Mouse (Mus musculus): ENCODE measurements at regions not wholly inside any gene's neighbourhood (a gene's known extent, or its start where the extent isn't known, plus 50 kb on each side); places are given as distances from the start of the nearest gene placed in this dataset.
A peak's percentile ranks its signal among the peaks of the same experiment; 100 is the strongest.

DNA sequence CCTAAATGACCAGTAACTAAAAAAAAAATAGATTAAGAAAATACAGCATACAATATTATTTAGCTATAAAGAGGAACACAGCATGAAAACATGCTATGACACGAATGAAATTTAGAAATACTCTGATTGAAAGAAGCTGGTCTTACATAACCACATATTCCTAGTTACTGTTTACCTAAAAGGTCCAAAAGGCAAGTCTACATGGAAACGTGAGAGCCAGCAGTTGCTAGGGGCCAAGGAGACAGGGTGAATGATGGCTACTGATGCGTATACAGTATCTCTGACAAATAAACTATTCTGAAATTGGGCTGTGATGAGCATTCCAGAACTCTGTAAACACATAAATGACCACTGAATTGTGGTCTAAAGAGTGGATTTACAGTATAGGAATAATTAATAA is 194.5 kb upstream of the Zbtb20 start:
- no peak for DNase-seq (ENCODE audit: extremely low read depth, low read depth)

- no peak for DNase-seq (ENCODE audit: extremely low read depth, low read depth)
These were observed 198.5 kb upstream of the Zbtb20 start for GRCm38 (mm10) chr16:42677211-42677610.

DNA sequence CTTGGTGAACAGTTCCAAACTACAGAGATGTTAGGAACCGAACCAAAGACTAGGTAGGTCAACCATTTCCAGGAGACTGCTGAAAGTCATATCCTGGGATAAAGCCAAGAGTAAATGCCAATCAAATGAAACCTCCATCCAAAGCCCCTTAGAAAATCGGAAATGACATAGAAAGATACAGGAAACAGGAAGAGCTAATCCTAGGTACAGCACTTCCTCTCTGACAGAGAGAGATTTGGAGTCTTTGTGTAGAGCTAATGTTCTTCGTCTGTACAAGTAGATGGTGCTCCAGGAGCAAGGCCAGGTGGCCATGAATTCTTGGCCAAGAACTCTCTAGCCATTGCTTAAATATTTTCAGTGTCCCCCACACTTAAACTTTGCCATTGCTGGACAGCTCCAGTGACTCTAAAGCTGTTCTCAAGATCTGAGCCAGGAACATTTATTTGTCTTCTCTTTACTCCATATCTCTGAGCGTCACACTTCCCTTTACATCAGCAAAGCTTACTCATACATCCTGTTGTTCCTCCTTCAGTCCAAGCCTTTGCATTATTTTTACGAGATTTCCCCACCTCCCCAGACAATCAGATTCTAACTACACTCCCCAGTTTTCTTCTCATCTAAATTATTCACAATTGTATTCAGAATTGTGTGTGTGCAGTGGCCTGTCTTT is 199.1 kb upstream of the Zbtb20 start:
- peak; percentile 19 for DNase-seq (ENCODE audit: extremely low read depth, low read depth)

GRCm38 (mm10) chr16:42675031-42675430 is 200.7 kb upstream of the Zbtb20 start:
- DNase-seq (ENCODE audit: extremely low read depth, low read depth): no peak

DNA sequence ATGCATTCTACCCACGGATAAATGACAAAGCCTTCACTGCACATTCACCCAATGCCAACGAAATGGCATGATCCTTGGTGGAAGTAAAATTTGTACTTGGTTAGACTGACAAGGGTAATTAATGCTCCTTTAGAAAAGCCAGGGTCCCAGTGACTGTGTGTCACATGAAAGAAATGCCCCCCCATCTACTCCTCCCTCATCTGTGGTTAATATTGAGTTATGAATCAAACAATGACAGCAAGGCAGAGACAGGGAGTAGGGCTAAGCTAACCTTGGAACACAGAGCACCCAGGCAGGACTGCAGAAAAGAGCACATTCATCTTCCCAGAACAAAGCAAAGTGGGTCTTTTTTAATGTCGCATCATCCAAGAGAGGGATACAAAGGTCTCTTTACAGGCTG is 209.1 kb upstream of the Zbtb20 start:
- DNase-seq (ENCODE audit: extremely low read depth, low read depth): no peak

DNA sequence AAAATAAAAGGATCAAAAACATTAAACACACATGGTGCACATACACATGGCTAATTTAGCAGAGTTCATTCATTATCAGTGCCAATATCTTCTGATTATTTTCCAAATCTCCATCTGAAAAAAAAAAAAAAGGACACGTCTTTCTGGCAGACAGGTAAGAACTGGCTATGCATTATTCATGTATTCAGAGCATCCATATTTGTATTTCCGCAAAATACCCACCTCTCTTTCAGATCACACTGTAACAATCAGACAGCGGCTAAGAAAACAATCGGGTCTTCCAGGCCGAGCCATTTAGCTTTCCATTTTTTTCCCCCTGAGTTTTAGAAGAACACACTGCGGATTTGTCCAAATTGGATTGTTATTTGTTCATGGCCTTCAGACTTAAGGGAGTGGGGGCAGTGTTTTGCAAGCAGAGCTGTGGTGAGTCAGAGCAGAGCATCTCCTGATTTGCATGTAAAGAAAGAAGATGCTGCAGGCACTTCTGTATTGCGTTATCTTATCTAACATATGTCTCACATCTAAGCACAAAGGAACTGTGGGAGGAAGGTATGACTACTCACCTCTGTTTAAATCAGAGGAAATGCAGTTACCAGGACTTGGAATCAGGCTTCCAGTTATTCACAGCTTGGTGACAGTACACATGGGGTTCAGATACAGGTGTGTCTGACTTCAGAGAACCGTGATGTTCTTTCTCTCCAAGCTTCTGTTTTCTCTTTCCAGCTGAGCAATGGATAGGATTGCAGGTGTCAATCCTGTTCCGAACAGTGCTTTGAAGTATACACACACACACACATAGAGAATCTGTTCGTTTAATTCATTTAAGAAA is 223.6 kb upstream of the Zbtb20 start:
- no peak for DNase-seq (ENCODE audit: extremely low read depth, low read depth)

GRCm38 (mm10) chr16:42649767-42650166 is 225.9 kb upstream of the Zbtb20 start:
- no peak for DNase-seq (ENCODE audit: extremely low read depth, low read depth)

DNA sequence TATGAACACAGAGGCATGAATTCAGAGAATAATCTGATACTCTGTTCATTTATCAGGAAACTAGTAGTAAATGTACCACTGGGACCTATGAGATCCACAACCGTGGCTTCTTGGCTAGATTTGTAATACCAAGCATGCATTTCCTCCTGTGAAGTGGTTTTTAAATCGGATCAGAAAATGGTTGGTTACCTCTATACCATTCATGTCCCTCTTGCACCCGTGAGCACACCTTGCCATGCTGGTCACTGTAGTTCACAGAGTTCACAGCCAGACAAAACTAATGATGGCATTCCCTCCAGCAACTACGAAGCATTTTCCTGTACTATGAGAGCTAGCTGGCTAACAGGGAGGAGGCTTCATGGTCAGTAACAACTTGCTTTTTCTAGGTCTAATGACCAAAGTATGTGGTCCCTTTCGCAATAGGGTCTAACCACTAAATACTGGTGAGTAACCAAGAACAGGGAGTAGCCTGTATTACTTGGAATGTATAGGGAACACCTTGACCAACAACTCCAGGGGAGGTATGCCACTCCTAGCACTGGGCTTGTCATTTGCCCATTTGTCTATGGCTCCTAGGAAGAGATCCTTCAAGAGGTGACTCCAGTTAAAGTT is 227.0 kb upstream of the Zbtb20 start:
- DNase-seq (ENCODE audit: extremely low read depth, low read depth): no peak

GRCm38 (mm10) chr16:42647762-42648161 is 227.9 kb upstream of the Zbtb20 start:
- no peak for DNase-seq (ENCODE audit: extremely low read depth, low read depth)

GRCm38 (mm10) chr16:42635766-42636165 is 239.9 kb upstream of the Zbtb20 start:
- no peak for DNase-seq (ENCODE audit: extremely low read depth, low read depth)

- no peak for DNase-seq (ENCODE audit: extremely low read depth, low read depth)
These were observed 248.0 kb upstream of the Zbtb20 start for GRCm38 (mm10) chr16:42627675-42628074.

DNA sequence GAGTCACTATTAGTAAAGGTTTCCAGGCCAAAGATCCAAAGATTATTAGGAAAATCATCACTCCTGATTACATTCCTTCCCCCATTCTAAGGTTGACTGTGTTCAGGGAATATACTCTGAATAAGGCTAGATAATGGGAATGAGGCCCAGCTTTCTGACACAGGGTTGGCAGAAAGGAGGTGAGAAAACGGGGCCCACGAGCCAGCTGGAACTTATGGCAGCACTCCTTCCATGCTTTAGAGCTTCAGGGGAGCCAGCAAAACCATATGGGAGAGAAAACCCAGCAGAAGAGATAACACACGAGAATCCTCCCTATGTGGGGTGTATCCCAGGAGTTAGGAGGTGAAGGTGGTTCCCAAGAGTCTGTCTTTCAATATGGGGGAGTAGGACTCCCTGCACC is 259.8 kb upstream of the Zbtb20 start:
- DNase-seq (ENCODE audit: extremely low read depth, low read depth): no peak

DNA sequence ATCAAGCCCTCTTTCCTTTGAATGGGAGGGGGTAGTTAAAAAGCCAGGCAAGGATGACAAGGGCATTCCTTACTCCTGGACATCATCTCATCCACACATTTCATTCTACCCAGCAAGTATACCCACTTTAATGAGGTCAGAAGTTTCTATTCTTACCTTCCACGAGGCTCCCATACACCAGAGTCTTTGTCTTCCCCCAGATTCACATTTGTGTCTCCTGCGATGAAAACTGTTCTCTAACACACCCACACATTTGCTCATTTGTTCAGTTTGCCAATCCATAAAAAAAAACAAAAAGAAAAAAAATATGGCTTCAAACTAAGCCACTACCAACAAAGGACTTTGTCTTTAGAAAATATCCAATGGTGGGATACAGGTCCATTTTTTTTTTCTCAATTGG is 263.7 kb upstream of the Zbtb20 start:
- no peak for DNase-seq (ENCODE audit: extremely low read depth, low read depth)

DNA sequence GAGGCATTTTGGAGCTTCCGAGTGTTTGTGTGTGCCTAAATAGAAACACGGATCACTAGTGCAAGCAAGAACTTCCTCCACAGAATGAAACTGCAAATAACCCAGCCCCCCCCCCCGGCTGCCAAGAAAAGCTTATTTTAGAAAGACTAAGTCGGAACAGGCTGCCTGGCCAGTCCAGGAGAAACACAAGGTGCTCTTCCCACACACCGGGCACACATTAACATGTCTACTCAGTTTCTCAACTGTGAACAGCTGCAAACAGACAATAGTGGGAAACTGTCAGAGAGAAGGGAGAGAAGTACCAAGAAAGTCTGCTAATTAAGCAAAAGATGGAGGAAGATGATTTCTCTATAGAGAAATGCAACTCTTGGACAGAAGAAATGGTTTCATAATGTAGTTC is 267.3 kb upstream of the Zbtb20 start:
- no peak for DNase-seq (ENCODE audit: extremely low read depth, low read depth)

GRCm38 (mm10) chr16:42592321-42592720 is 251.9 kb upstream of the Gap43 start:
- DNase-seq (ENCODE audit: extremely low read depth, low read depth): no peak

DNA sequence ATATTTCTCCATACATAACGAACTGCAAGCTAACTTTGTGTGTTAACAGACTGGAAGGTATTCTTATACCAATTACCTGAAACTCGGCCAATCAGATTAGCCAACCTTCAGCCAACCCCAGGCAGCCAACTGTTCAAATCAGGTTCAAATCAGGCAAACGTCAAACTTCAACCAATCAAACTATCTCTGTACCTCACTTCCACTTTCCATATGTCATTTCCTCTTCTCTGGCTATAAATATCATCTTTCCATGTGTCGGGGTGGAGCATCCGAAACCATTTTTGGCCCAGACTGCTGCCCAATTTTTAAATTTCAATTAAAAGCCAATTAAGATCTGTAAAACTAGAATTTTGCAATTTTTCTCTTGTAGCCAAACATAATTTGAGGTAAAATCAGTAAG is 251.1 kb upstream of the Gap43 start:
- no peak for DNase-seq (ENCODE audit: extremely low read depth, low read depth)

GRCm38 (mm10) chr16:42586196-42586595 is 245.7 kb upstream of the Gap43 start:
- DNase-seq (ENCODE audit: extremely low read depth, low read depth): no peak

GRCm38 (mm10) chr16:42575517-42575946 is 235.1 kb upstream of the Gap43 start:
- no peak for DNase-seq (ENCODE audit: extremely low read depth, low read depth)

- DNase-seq (ENCODE audit: extremely low read depth, low read depth): no peak
These were observed 234.5 kb upstream of the Gap43 start for GRCm38 (mm10) chr16:42574978-42575377.

DNA sequence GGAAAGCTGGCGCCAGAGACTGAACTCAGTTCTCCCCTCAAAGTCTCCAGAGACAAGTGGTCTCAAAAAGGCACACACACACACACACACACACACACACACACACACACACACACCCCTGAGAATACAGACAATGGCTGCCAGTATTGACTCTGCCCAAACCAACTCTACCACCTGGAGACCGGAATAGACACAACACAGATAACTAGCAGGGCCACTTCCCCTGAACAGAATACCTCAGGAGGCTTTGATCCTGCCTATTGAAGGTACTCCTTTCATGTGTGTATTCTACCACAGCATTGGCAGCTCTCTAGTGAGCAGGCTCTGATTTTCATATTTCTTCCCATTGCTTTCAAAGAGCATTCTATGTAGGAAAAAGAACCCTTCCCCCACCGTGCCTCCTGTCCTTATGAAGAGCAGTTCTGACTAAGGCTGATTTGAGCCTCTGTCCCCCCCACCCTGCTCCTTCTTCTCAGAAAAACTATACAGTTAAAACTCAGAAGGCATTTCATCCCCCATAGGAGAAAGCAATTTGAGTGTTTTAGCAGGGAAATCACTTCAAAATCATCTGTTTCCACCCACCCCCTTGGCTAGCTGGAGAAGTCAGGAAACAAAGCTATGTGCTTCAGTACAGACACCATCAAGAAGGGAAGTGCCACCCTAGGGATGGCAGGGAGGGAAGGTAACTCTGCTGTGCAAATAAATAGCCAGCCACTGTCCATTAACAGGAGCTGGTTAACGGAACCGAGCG is 230.0 kb upstream of the Gap43 start:
- DNase-seq (ENCODE audit: extremely low read depth, low read depth): no peak

GRCm38 (mm10) chr16:42569335-42569734 is 228.9 kb upstream of the Gap43 start:
- no peak for DNase-seq (ENCODE audit: extremely low read depth, low read depth)

- no peak for DNase-seq (ENCODE audit: extremely low read depth, low read depth)
These were observed 209.1 kb upstream of the Gap43 start for GRCm38 (mm10) chr16:42549591-42549990.

Data from MEL-GATA-1-ER (cell line).